Mouse (Mus musculus): Measurements from ENCODE around the gene Dohh.
A peak's percentile ranks its signal among the peaks of the same experiment; 100 is the strongest.

Gene Dohh

GRCm38 (mm10) chr10:81431526-81432168 is 47.4 kb downstream of the Dohh start:
- peak; percentile 78 to 81 for DNase-seq

GRCm38 (mm10) chr10:81432169-81432867 is 48.1 kb downstream of the Dohh start:
- no peak for DNase-seq

- peak; percentile 97 for DNase-seq
Measured at GRCm38 (mm10) chr10:81432868-81433262, 48.6 kb downstream of the Dohh start.

GRCm38 (mm10) chr10:81433541-81434289 is 49.5 kb downstream of the Dohh start:
- peak; percentile 77 to 78 for DNase-seq

- DNase-seq, result peak; percentile 53 to 61
Measured at GRCm38 (mm10) chr10:81434361-81435263, 50.4 kb downstream of the Dohh start.

- DNase-seq, result peak; percentile 98
Measured at GRCm38 (mm10) chr10:81435436-81435835, 51.2 kb downstream of the Dohh start.
